Mouse (Mus musculus): ENCODE results near the gene Gss.

DNA sequence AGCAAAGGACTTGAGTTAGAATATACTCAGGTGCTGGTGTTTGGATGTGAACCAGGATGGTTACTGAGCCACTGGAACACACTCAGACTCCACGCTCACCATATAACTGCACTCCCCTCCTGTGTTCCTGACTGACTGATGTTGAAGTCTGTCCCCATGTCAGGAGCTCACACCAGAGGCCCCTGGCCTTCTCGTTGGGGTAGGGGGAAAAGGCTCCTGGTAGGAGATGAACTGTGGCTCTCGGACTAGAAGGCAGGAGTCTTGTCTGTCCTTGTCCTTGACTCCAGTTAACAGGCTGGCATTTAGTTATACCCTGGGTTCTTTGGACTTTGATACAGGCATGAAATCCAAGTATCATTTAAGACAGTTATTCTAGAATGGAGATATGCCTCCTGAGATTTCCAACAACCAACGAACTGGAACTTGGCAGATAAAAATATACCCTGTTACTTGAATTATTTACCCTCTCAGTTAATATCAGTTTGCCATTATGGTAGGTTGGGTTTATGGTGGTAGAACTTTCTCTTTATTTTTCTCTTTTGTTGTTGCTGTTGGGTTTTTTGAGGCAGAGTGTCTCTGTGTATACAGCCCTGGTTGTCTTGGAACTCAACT, 10.1 kb downstream of the Gss start:
- TF ChIP-seq CTCF (IDR thresholded peaks at IDR 0.05) (no peak), EP300 (IDR thresholded peaks at IDR 0.05; ENCODE audit: insufficient read depth, low read depth, low read length) (no peak), POLR2A (IDR thresholded peaks at IDR 0.05; ENCODE audit: insufficient read depth, low read depth, low read length) (no peak)
